Mouse (Mus musculus): ENCODE results near the gene Slc16a13. TPM values are rescaled to one million over a fixed set of nuclear protein-coding genes. Genes with fewer than 3 reads are reported as not detected.
A peak's percentile ranks its signal among the peaks of the same experiment; 100 is the strongest.

Slc16a13 gene
- polyA plus RNA-seq, 1 experiment from 2014 or later, result 14.2 TPM

GRCm38 (mm10) chr11:70229260-70230010 lies 8.6 kb upstream of the Slc16a13 start, which contains the start of gene Bcl6b:
Gene Bcl6b, minus strand, starts transcription at chr11:70229798.
- H3K9ac ChIP-seq, result no peak within 1 kb of the TSS; the same call in 1 of the 2 replicates
- peak within 1 kb of the TSS; percentile 31 for H3K4me3 ChIP-seq
- peaks cover 55% of the 10 kb centered on the region for H3K27me3 ChIP-seq (replicated peaks)
- no peak within 1 kb of the TSS for H3K27ac ChIP-seq
- ATAC-seq (replicated peaks), result no peak
- H3K4me1 ChIP-seq, result peaks cover 40% of the 10 kb centered on the region
- 3% methylated on average over 39 of the region's 39 CpGs for WGBS
- 0 out of 2 replicates have a peak, but pooled peaks cover under 1% of the 10 kb centered on the region for H3K36me3 ChIP-seq (replicated peaks)
- peak within 1 kb of the TSS; percentile 52 for H3K4me2 ChIP-seq
- no peaks in the 10 kb centered on the region for H3K9me3 ChIP-seq

GRCm38 (mm10) chr11:70228828-70229227 lies 8.0 kb upstream of the Slc16a13 start:
- peaks cover 40% of the 10 kb centered on the region for H3K4me1 ChIP-seq
- H3K27ac ChIP-seq, result no peak overlapping the region
- H3K9ac ChIP-seq, result no peak overlapping the region; the same call in 1 of the 2 replicates
- H3K27me3 ChIP-seq (replicated peaks), result peaks cover 55% of the 10 kb centered on the region
- no peaks in the 10 kb centered on the region for H3K9me3 ChIP-seq
- H3K4me3 ChIP-seq, result peak overlapping the region; percentile 31
- H3K36me3 ChIP-seq (replicated peaks), result no peaks in the 10 kb centered on the region
- ATAC-seq (replicated peaks), result peak; percentile 24; the same call in 1 of the 2 replicates
- 2% methylated on average over 19 of the region's 19 CpGs for WGBS
- peak overlapping the region; percentile 52 for H3K4me2 ChIP-seq

GRCm38 (mm10) chr11:70227661-70228245 lies 6.9 kb upstream of the Slc16a13 start:
- peaks cover 55% of the 10 kb centered on the region for H3K27me3 ChIP-seq (replicated peaks)
- no peak overlapping the region for H3K27ac ChIP-seq
- no peak for ATAC-seq (replicated peaks)
- no peak overlapping the region for H3K9ac ChIP-seq
- H3K4me2 ChIP-seq, result peak overlapping the region; percentile 52; the same call in 1 of the 2 replicates
- no peaks in the 10 kb centered on the region for H3K36me3 ChIP-seq (replicated peaks)
- H3K4me3 ChIP-seq, result no peak overlapping the region
- peaks cover 37% of the 10 kb centered on the region for H3K4me1 ChIP-seq
- 88% methylated on average over 4 of the region's 4 CpGs for WGBS
- no peaks in the 10 kb centered on the region for H3K9me3 ChIP-seq

DNA sequence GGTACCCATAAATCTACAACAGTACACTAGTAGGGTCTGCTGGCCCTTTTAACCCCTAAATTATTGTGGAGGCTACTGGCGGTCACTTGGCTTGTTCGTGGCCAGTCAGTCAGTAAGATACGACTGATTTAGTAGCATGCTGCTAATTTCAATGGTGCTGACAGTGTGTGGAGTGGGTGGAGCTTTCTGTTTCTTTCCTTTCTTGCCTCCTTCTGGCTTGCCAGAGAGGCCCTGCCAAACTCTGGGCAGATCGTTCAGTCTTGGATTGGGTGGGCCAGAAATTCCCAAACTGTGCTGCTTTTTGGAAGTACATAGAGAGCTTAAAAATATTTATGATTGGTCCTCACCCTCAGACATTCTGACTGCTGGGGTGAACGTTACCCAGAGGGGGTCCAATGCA lies 6.3 kb upstream of the Slc16a13 start:
- H3K4me1 ChIP-seq, result peaks cover 40% of the 10 kb centered on the region
- H3K36me3 ChIP-seq (replicated peaks), result no peaks in the 10 kb centered on the region
- ATAC-seq (replicated peaks), result no peak
- no peaks in the 10 kb centered on the region for H3K9me3 ChIP-seq
- peak overlapping the region; percentile 49 for H3K4me2 ChIP-seq
- peak overlapping the region; percentile 23; the same call in 1 of the 2 replicates for H3K9ac ChIP-seq
- H3K4me3 ChIP-seq, result no peak overlapping the region
- no peak overlapping the region for H3K27ac ChIP-seq
- WGBS, result 34% methylated on average over 5 of the region's 5 CpGs
- H3K27me3 ChIP-seq (replicated peaks), result peaks cover 55% of the 10 kb centered on the region

GRCm38 (mm10) chr11:70226602-70226890 lies 5.7 kb upstream of the Slc16a13 start:
- H3K9ac ChIP-seq, result peak overlapping the region; percentile 23; the same call in 1 of the 2 replicates
- no peaks in the 10 kb centered on the region for H3K9me3 ChIP-seq
- peaks cover 55% of the 10 kb centered on the region for H3K27me3 ChIP-seq (replicated peaks)
- H3K4me2 ChIP-seq, result peak overlapping the region; percentile 49
- no peak for ATAC-seq (replicated peaks)
- H3K4me1 ChIP-seq, result peaks cover 46% of the 10 kb centered on the region
- H3K4me3 ChIP-seq, result peak overlapping the region; percentile 26
- no peak overlapping the region for H3K27ac ChIP-seq
- 7% methylated on average over 18 of the region's 18 CpGs for WGBS
- no peaks in the 10 kb centered on the region for H3K36me3 ChIP-seq (replicated peaks)

GRCm38 (mm10) chr11:70225798-70226601 lies 5.1 kb upstream of the Slc16a13 start:
- H3K4me1 ChIP-seq, result peaks cover 47% of the 10 kb centered on the region
- peak overlapping the region; percentile 49 for H3K4me2 ChIP-seq
- no peak overlapping the region for H3K27ac ChIP-seq
- ATAC-seq (replicated peaks), result no peak
- no peaks in the 10 kb centered on the region for H3K9me3 ChIP-seq
- H3K36me3 ChIP-seq (replicated peaks), result no peaks in the 10 kb centered on the region
- peaks cover 54% of the 10 kb centered on the region for H3K27me3 ChIP-seq (replicated peaks)
- 20% methylated on average over 27 of the region's 27 CpGs for WGBS
- H3K9ac ChIP-seq, result peak overlapping the region; percentile 23; the same call in 1 of the 2 replicates
- H3K4me3 ChIP-seq, result peak overlapping the region; percentile 26

GRCm38 (mm10) chr11:70223724-70224123 lies 2.9 kb upstream of the Slc16a13 start:
- 92% methylated on average over 9 of the region's 9 CpGs for WGBS
- Histone ChIP-seq H3K27me3 (replicated peaks) (peaks cover 35% of the 10 kb centered on the region), H3K27ac (no peak overlapping the region), H3K9ac (no peak overlapping the region), H3K4me2 (no peak overlapping the region), H3K4me1 (peaks cover 51% of the 10 kb centered on the region), H3K4me3 (no peak overlapping the region), H3K9me3 (no peaks in the 10 kb centered on the region), H3K36me3 (replicated peaks) (no peaks in the 10 kb centered on the region)
- ATAC-seq (replicated peaks), result no peak

- no peak for ATAC-seq (replicated peaks)
- H3K4me3 ChIP-seq, result peak overlapping the region; percentile 58
- 10% methylated on average over 14 of the region's 14 CpGs for WGBS
Observed at GRCm38 (mm10) chr11:70221603-70222500, 988 bp upstream of the Slc16a13 start.

DNA sequence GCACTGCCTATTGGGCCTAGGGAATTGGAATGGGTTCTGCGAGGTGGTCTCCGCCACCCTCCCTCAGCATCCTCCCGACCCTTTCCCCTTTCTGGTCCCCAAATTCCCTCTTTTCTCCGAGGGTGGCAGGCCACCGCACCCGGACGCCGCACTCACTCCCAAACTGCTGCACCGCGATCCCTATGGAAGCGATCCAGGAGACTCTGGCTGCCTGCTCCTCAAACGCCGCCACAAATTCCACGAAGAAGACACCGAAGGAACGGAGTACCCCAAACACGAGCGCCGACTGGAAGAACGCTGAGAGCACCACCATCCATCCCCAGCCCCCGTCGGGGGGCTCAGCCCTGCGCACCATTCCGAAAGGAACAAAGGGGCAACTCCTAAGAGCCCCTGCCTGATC lies 541 bp downstream of the Slc16a13 start:
- Histone ChIP-seq H3K9ac (peak overlapping the region; percentile 78), H3K27ac (peak overlapping the region; percentile 89), H3K27me3 (replicated peaks) (peaks cover 21% of the 10 kb centered on the region), H3K4me2 (peak overlapping the region; percentile 88), H3K4me1 (peaks cover 36% of the 10 kb centered on the region), H3K4me3 (peak overlapping the region; percentile 58), H3K36me3 (replicated peaks) (0 out of 2 replicates have a peak, but pooled peaks cover 6% of the 10 kb centered on the region), H3K9me3 (no peaks in the 10 kb centered on the region)
- WGBS, result under 1% methylated on average over 24 of the region's 24 CpGs
- no peak for ATAC-seq (replicated peaks)

More at GRCm38 (mm10) chr11:70221603-70222500, 988 bp upstream of the Slc16a13 start:
- H3K9me3 ChIP-seq, result no peaks in the 10 kb centered on the region
- peak overlapping the region; percentile 88 for H3K4me2 ChIP-seq
- peak overlapping the region; percentile 89 for H3K27ac ChIP-seq
- peaks cover 46% of the 10 kb centered on the region for H3K4me1 ChIP-seq
- H3K9ac ChIP-seq, result peak overlapping the region; percentile 57
- H3K36me3 ChIP-seq (replicated peaks), result 0 out of 2 replicates have a peak, but pooled peaks cover 6% of the 10 kb centered on the region
- peaks cover 21% of the 10 kb centered on the region for H3K27me3 ChIP-seq (replicated peaks)

- 52% methylated on average over 7 of the region's 7 CpGs for WGBS
- H3K27me3 ChIP-seq (replicated peaks), result peaks cover 24% of the 10 kb centered on the region
- H3K4me2 ChIP-seq, result peak overlapping the region; percentile 88
- H3K36me3 ChIP-seq (replicated peaks), result 0 out of 2 replicates have a peak, but pooled peaks cover 6% of the 10 kb centered on the region
- no peaks in the 10 kb centered on the region for H3K9me3 ChIP-seq
- peak overlapping the region; percentile 89 for H3K27ac ChIP-seq
- H3K4me1 ChIP-seq, result peaks cover 37% of the 10 kb centered on the region
- ATAC-seq (replicated peaks), result no peak
- H3K9ac ChIP-seq, result peak overlapping the region; percentile 78
- peak overlapping the region; percentile 58 for H3K4me3 ChIP-seq
Observed at GRCm38 (mm10) chr11:70219873-70220272, 991 bp downstream of the Slc16a13 start.

GRCm38 (mm10) chr11:70218741-70219470 lies 2.0 kb downstream of the Slc16a13 start:
- H3K36me3 ChIP-seq (replicated peaks), result 0 out of 2 replicates have a peak, but pooled peaks cover 6% of the 10 kb centered on the region
- no peaks in the 10 kb centered on the region for H3K9me3 ChIP-seq
- no peak overlapping the region for H3K27ac ChIP-seq
- 88% methylated on average over 15 of the region's 15 CpGs for WGBS
- H3K4me2 ChIP-seq, result peak overlapping the region; percentile 88
- no peak overlapping the region for H3K9ac ChIP-seq
- H3K27me3 ChIP-seq (replicated peaks), result peaks cover 30% of the 10 kb centered on the region
- ATAC-seq (replicated peaks), result no peak
- H3K4me1 ChIP-seq, result peaks cover 46% of the 10 kb centered on the region
- peak overlapping the region; percentile 58 for H3K4me3 ChIP-seq
